Mouse (Mus musculus) kidney, postnatal 25 days (tissue): ENCODE data around the gene Gng12.
"Not testable (repeated sequence)": the region's sequence is repeated elsewhere in the genome, so short reads cannot be mapped to it uniquely, and the experiment has no call there.

Experiments
- DNase-seq, 2 experiments: peaks; one replicate each; pipeline ENCODE4 v3.0.0; 2021; ENCODE audit warnings: mixed read lengths in 2 of 2

The Gng12 gene

GRCm38 (mm10) chr6:66994981-66995380 lies 98.8 kb downstream of the Gng12 start:
- no peak for DNase-seq

GRCm38 (mm10) chr6:66995825-66996224 lies 99.6 kb downstream of the Gng12 start:
- DNase-seq: no peak

- no peak for DNase-seq
Measured at GRCm38 (mm10) chr6:66996257-66996656, 100.1 kb downstream of the Gng12 start.

GRCm38 (mm10) chr6:66998645-66999044 lies 102.4 kb downstream of the Gng12 start:
- peak; percentile 75 to 87 for DNase-seq

GRCm38 (mm10) chr6:66999800-67000199 lies 103.6 kb downstream of the Gng12 start:
- no peak for DNase-seq

- DNase-seq: no peak
Measured at GRCm38 (mm10) chr6:67009888-67010287, 113.7 kb downstream of the Gng12 start.

GRCm38 (mm10) chr6:67010370-67011216 lies 114.4 kb downstream of the Gng12 start:
- no peak for DNase-seq

GRCm38 (mm10) chr6:67011217-67011518 lies 115.0 kb downstream of the Gng12 start:
- no peak for DNase-seq

GRCm38 (mm10) chr6:67013293-67013948 lies 117.2 kb downstream of the Gng12 start:
- DNase-seq: peak in 1 of 2 experiments; percentile 72

GRCm38 (mm10) chr6:67013949-67014678 lies 117.9 kb downstream of the Gng12 start:
- peak in 1 of 2 experiments; percentile 51 for DNase-seq

GRCm38 (mm10) chr6:67014679-67015075 lies 118.5 kb downstream of the Gng12 start:
- DNase-seq: peak; percentile 62 to 89

- DNase-seq: peak; percentile 44 to 62
Measured at GRCm38 (mm10) chr6:67015739-67016519, 119.7 kb downstream of the Gng12 start.

- DNase-seq: no peak
Measured at GRCm38 (mm10) chr6:67016520-67017111, 120.4 kb downstream of the Gng12 start.

- no peak for DNase-seq
Measured at GRCm38 (mm10) chr6:67018365-67018764, 122.2 kb downstream of the Gng12 start.

GRCm38 (mm10) chr6:67019001-67019400 lies 122.8 kb downstream of the Gng12 start:
- not testable (repeated sequence) for DNase-seq

- no peak for DNase-seq
Measured at GRCm38 (mm10) chr6:67021308-67021707, 125.1 kb downstream of the Gng12 start.

- no peak for DNase-seq
Measured at GRCm38 (mm10) chr6:67023729-67024128, 127.5 kb downstream of the Gng12 start.

- DNase-seq: peak in 1 of 2 experiments; percentile 40
Measured at GRCm38 (mm10) chr6:67026661-67027060, 130.5 kb downstream of the Gng12 start.

GRCm38 (mm10) chr6:67027438-67028142 lies 131.4 kb downstream of the Gng12 start:
- no peak for DNase-seq

GRCm38 (mm10) chr6:67029312-67029950 lies 133.2 kb downstream of the Gng12 start:
- no peak for DNase-seq

- no peak for DNase-seq
Measured at GRCm38 (mm10) chr6:67029987-67030386, 133.8 kb downstream of the Gng12 start.
